Mouse (Mus musculus): ENCODE results near the gene Unc13b.

- no peak for TF ChIP-seq CTCF (IDR thresholded peaks at IDR 0.05; ENCODE audit: extremely low read depth, insufficient read depth, low read length)
- TF ChIP-seq POLR2A (IDR thresholded peaks at IDR 0.05; ENCODE audit: extremely low read depth, insufficient read depth, low read length), result no peak
Measured at GRCm38 (mm10) chr4:43033481-43033880, 25.3 kb upstream of the Unc13b start.

All from cortical plate, adult 2 months (tissue).